Mouse (Mus musculus): Measurements from ENCODE around the gene Mmp14. TPM values are rescaled to one million over a fixed set of nuclear protein-coding genes. Genes with fewer than 3 reads are reported as not detected.

Mmp14 gene
- polyA plus RNA-seq (2017; shearing (Covaris generic)), result not detected

DNA sequence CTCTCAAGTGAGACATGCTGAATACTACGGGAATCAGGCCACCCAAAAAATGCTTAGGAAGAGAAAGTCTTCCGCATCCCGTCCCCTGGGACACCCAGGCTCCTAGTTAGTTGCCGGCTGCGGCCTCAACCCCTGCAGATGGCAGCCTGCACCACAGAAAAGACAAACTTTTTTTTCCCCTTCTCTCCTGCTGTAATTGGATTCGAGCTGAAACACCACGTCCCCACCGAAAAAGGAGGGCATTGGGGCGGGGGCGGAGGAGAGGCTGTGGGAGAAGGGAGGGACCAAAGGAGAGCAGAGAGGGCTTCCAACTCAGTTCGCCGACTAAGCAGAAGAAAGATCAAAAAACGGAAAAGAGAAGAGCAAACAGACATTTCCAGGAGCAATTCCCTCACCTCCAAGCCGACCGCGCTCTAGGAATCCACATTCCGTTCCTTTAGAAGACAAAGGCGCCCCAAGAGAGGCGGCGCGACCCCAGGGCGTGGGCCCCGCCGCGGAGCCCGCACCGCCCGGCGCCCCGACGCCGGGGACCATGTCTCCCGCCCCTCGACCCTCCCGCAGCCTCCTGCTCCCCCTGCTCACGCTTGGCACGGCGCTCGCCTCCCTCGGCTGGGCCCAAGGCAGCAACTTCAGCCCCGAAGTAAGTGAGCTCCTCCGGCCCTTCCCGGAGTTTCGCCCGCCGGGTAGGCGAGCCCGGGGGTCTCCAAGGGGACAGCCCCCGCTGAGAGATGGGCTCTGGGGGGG lies at the start of gene Mmp14:
Mmp14 (plus strand) TSS at position 279 of the 744 bp plus-strand sequence.
- ATAC-seq, result no peak

DNA sequence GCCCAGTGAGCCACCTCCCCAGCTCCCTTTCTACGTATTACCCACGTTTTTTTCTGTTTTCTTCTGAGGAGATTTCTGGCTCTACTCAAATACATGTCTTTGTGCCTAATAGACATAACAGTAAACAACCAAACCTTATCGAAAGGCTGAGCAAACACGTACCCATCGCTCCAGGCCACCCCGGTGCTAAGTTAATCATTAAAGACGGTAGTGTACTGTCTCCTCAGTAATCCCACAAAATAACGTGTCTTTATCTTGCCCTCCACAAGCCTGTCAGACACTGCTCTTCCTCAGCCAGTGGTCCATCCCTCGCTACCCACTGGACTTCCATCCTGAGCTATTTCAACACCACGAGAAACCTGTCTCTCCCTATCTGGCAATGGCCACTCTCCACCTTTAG lies 49.6 kb upstream of the Mmp14 start:
- no peak for ATAC-seq

GRCm38 (mm10) chr14:54382641-54383040 lies 48.8 kb upstream of the Mmp14 start:
- ATAC-seq, result no peak

GRCm38 (mm10) chr14:54383355-54383771 lies 48.0 kb upstream of the Mmp14 start:
- ATAC-seq, result no peak

DNA sequence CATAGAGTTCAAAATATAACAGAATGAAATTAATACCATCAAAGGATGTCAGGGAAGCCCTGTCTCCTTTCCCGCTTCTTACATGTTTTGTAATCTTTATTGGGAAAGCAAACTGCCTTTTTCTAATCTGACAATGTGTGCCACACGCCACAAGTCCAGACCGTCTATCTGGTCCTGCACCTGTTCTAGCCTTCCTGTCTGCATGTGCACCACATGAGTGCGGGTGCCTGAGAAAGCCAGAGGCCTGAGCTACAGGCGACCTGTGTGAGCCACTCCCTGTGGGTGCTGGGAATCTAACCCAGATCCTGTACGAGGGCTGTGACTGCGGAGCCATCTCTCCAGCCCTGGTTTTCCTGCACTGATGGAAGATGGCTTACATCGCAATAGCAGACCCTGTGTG lies 47.0 kb upstream of the Mmp14 start:
- no peak for ATAC-seq

- ATAC-seq, result no peak
These were observed 45.3 kb upstream of the Mmp14 start for GRCm38 (mm10) chr14:54385968-54386618.

- ATAC-seq, result no peak
These were observed 43.9 kb upstream of the Mmp14 start for GRCm38 (mm10) chr14:54387546-54387945.

GRCm38 (mm10) chr14:54390843-54391242 lies 40.6 kb upstream of the Mmp14 start:
- no peak for ATAC-seq

DNA sequence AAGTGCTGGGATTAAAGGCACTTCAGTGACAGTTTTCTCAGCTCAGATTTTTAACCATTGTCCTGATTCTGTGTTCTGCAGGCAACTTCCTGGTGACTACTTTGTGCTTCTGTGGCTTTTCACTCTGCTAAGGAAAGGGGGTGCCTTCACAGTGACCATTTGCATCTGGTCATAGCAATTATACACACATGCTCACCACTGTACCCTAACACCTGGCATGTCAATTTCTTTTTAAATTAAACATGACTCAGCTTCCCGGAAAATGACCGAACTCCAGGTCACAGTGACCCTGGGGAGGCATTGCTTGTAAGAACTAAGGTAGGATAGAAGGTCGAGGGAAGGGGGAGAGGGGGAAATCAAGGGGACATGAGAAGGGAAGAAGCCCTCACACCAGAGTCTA lies 37.6 kb upstream of the Mmp14 start:
- ATAC-seq, result no peak

- ATAC-seq, result no peak
These were observed 37.1 kb upstream of the Mmp14 start for GRCm38 (mm10) chr14:54394309-54394708.

DNA sequence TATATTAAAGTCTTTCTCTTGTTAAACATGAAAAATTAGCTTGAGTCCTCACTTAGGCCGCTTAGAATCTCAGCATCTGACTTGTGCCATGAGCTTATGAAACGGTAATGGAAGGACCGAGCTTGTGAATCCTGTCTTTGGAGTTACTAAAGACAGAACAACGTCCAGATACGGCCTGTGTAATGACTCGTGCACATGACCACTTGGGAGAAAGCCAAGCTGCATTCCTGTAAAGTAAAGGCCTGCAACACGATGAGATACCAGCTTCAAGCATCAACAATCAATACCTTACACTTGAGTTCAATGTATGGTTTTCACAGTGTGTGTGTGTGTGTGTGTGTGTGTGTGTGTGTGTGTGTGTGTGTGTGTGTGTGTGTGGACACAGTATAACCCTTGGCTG lies 34.7 kb upstream of the Mmp14 start:
- ATAC-seq, result no peak

GRCm38 (mm10) chr14:54397872-54398527 lies 33.4 kb upstream of the Mmp14 start:
- ATAC-seq, result peak; percentile 76

GRCm38 (mm10) chr14:54398528-54398916 lies 32.9 kb upstream of the Mmp14 start:
- ATAC-seq, result peak; percentile 38

DNA sequence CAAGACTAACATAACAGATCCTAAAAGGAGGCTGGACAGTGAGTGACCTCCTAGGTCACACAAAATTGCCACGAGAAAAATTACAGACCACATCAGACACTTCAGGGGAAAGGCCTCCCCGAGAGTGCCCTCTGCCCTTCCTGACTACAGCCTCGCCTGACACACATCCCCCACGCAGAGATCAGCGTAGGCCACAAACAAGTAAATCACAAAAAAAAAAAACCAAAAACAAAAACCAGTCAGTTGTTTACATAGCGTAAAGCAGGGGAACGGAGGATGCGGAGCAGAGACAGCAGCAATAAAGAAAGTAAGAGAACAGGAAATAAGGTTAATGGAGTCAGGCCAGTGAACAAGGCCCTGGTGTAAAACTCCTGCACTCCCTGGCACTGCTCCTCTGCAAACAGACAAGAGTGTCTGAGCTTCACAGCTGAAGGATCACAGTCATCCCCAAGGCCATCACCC lies 32.5 kb upstream of the Mmp14 start:
- peak; percentile 80 for ATAC-seq

DNA sequence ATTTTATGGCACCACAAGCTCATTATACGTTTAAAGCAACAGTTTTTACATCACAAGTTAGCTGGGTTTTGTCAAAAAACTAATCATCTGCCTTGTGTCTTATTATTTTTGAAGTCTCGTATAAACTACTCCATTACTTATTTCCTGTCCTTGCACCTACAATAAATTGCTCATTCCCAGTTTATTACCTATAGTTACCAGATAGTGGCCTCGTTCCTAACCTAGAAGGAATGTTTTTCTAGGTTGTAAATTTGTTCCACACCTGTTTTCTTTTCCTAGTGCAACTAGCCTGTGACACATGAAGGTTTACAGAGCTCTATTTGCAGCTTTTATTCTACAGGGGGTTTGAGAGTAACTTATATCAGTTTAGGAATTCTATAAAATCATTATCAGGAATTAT lies 29.7 kb upstream of the Mmp14 start:
- ATAC-seq, result no peak

DNA sequence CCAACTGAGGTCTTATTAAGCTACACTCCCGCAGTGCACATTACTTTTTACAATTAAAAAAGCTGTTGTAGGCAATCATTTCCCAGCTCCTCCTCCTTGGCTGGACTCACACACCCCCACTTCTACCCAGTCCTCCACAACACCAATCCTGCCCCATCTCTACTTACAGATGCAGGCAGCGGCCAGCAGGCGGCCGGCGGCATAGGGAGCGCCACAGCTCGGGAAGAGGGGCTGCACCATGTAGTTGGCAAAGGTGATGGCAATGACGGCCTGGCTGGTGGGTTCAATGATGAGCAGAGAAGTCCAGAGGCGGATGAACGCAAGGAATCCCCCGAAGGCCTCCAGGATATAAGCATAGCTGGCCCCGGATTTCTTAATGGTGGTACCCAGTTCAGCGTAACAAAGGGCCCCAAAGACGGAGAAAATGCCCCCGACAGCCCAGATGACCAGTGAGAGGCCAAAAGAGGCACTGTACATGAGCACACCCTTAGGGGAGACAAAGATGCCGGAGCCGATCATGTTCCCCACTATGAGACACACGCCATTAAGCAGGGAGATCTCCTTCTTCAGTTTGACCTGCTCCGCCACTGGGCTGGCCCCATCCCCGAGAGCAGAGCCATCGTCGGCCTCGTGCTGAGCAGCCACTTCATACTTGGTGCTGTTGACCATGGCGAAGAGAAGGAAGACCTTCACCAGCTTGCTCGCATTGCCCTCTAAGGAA lies 22.9 kb upstream of the Mmp14 start:
- ATAC-seq, result no peak

DNA sequence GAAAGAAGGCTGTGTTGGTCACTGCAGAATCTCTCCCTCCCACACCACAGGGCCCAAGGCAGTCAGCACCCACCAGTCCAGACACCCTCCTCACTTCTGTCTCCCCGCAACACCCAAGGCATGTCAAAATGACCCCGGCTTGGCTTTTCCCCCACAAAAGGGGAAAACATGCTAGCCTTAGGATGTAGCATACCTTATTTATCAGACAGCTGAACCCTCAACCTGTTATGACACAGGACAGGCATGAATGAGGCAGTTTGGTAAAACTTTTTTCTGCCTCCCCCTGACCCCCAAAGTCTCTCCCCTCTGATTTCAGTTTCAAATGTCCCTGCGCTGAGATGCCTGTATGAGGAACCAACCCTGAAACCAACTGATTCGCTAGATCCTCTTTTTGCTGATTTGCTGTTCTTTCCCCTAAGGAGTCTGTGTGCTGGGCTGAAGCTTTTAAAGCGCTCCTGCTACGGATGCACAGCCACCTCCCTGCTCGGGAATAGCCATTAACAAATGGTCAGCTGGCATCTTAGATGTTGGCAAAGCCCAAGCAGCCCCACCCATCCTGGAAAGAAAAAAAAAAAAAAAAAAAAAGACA lies 22.3 kb upstream of the Mmp14 start:
- no peak for ATAC-seq

GRCm38 (mm10) chr14:54409980-54410810 lies 21.2 kb upstream of the Mmp14 start:
- ATAC-seq, result no peak

GRCm38 (mm10) chr14:54412000-54412576 lies 19.3 kb upstream of the Mmp14 start:
- no peak for ATAC-seq

GRCm38 (mm10) chr14:54412629-54413170 lies 18.7 kb upstream of the Mmp14 start:
- ATAC-seq, result no peak
